Mouse (Mus musculus): Measurements from ENCODE around the gene Art2b.

GRCm38 (mm10) chr7:101615406-101615805 is 30.0 kb upstream of the Art2b start:
- no peak for TF ChIP-seq CTCF (IDR thresholded peaks at IDR 0.05; ENCODE audit: extremely low read depth, insufficient read depth, insufficient read length, insufficient replicate concordance)
- TF ChIP-seq POLR2A (IDR thresholded peaks at IDR 0.05; ENCODE audit: low read depth, low read length) = no peak
